Mouse (Mus musculus): ENCODE data around the gene Gpcpd1.
"Not testable (repeated sequence)": the region's sequence is repeated elsewhere in the genome, so short reads cannot be mapped to it uniquely, and the experiment has no call there.

Gpcpd1 gene

GRCm38 (mm10) chr2:132587240-132587779, at the start of gene Gpcpd1:
Gene Gpcpd1 (minus strand): TSS chr2:132587729.
- no peak for DNase-seq (ENCODE audit: low spot score)

GRCm38 (mm10) chr2:132636534-132636933, 49.0 kb upstream of the Gpcpd1 start:
- DNase-seq (ENCODE audit: low spot score) = no peak

GRCm38 (mm10) chr2:132628626-132629025, 41.1 kb upstream of the Gpcpd1 start:
- no peak for DNase-seq (ENCODE audit: low spot score)

GRCm38 (mm10) chr2:132623092-132623491, 35.6 kb upstream of the Gpcpd1 start:
- DNase-seq (ENCODE audit: low spot score) = no peak

- DNase-seq (ENCODE audit: low spot score) = no peak
Measured at GRCm38 (mm10) chr2:132617693-132618092, 30.2 kb upstream of the Gpcpd1 start.

GRCm38 (mm10) chr2:132613581-132614188, 26.2 kb upstream of the Gpcpd1 start:
- DNase-seq (ENCODE audit: low spot score) = no peak

GRCm38 (mm10) chr2:132611551-132612233, 24.2 kb upstream of the Gpcpd1 start:
- DNase-seq (ENCODE audit: low spot score) = no peak

- peak; percentile 26 for DNase-seq (ENCODE audit: low spot score)
Measured at GRCm38 (mm10) chr2:132607141-132608093, 19.9 kb upstream of the Gpcpd1 start.

GRCm38 (mm10) chr2:132605795-132606563, 18.4 kb upstream of the Gpcpd1 start:
- no peak for DNase-seq (ENCODE audit: low spot score)

- no peak for DNase-seq (ENCODE audit: low spot score)
Measured at GRCm38 (mm10) chr2:132604922-132605321, 17.4 kb upstream of the Gpcpd1 start.

- no peak for DNase-seq (ENCODE audit: low spot score)
Measured at GRCm38 (mm10) chr2:132603706-132604105, 16.2 kb upstream of the Gpcpd1 start.

GRCm38 (mm10) chr2:132601777-132602176, 14.2 kb upstream of the Gpcpd1 start:
- no peak for DNase-seq (ENCODE audit: low spot score)

- DNase-seq (ENCODE audit: low spot score) = no peak
Measured at GRCm38 (mm10) chr2:132600081-132600480, 12.6 kb upstream of the Gpcpd1 start.

GRCm38 (mm10) chr2:132599127-132599526, 11.6 kb upstream of the Gpcpd1 start:
- no peak for DNase-seq (ENCODE audit: low spot score)

- DNase-seq (ENCODE audit: low spot score) = no peak
Measured at GRCm38 (mm10) chr2:132597866-132598480, 10.4 kb upstream of the Gpcpd1 start.

GRCm38 (mm10) chr2:132597226-132597625, 9.7 kb upstream of the Gpcpd1 start:
- DNase-seq (ENCODE audit: low spot score) = no peak

GRCm38 (mm10) chr2:132595601-132596235, 8.2 kb upstream of the Gpcpd1 start:
- DNase-seq (ENCODE audit: low spot score) = no peak

- no peak for DNase-seq (ENCODE audit: low spot score)
Measured at GRCm38 (mm10) chr2:132592126-132592525, 4.6 kb upstream of the Gpcpd1 start.

GRCm38 (mm10) chr2:132591579-132591978, 4.0 kb upstream of the Gpcpd1 start:
- DNase-seq (ENCODE audit: low spot score) = not testable (repeated sequence)

GRCm38 (mm10) chr2:132589906-132590538, 2.5 kb upstream of the Gpcpd1 start:
- DNase-seq (ENCODE audit: low spot score) = no peak
